Mouse (Mus musculus): ENCODE data around the gene Mdh1.

Mdh1 gene

GRCm38 (mm10) chr11:21571700-21572381 is at the start of gene Mdh1, which contains the start of gene Wdpcp:
TSS of gene Mdh1 (minus strand) at chr11:21572367.
TSS of gene Wdpcp (plus strand) at chr11:21572235.
- DNase-seq: peak; percentile 95

GRCm38 (mm10) chr11:21615915-21616314 is 43.7 kb upstream of the Mdh1 start:
- no peak for DNase-seq

GRCm38 (mm10) chr11:21602497-21602896 is 30.3 kb upstream of the Mdh1 start:
- no peak for DNase-seq

- no peak for DNase-seq
Measured at GRCm38 (mm10) chr11:21583286-21583685, 11.1 kb upstream of the Mdh1 start.

- DNase-seq: no peak
Measured at GRCm38 (mm10) chr11:21581472-21581871, 9.3 kb upstream of the Mdh1 start.

GRCm38 (mm10) chr11:21570973-21571372 is 1.2 kb downstream of the Mdh1 start:
- DNase-seq: peak; percentile 39

- DNase-seq: peak; percentile 11
Measured at GRCm38 (mm10) chr11:21570109-21570474, 2.1 kb downstream of the Mdh1 start.

- peak; percentile 62 for DNase-seq
Measured at GRCm38 (mm10) chr11:21569456-21570108, 2.6 kb downstream of the Mdh1 start.

GRCm38 (mm10) chr11:21569002-21569401 is 3.2 kb downstream of the Mdh1 start:
- no peak for DNase-seq

- DNase-seq: no peak
Measured at GRCm38 (mm10) chr11:21567733-21568132, 4.4 kb downstream of the Mdh1 start.

GRCm38 (mm10) chr11:21566934-21567333 is 5.2 kb downstream of the Mdh1 start:
- DNase-seq: no peak

- DNase-seq: no peak
Measured at GRCm38 (mm10) chr11:21564681-21565405, 7.3 kb downstream of the Mdh1 start.

- peak; percentile 33 for DNase-seq
Measured at GRCm38 (mm10) chr11:21563617-21564325, 8.4 kb downstream of the Mdh1 start.

- no peak for DNase-seq
Measured at GRCm38 (mm10) chr11:21561347-21561746, 10.8 kb downstream of the Mdh1 start.

GRCm38 (mm10) chr11:21559727-21560126 is 12.4 kb downstream of the Mdh1 start:
- DNase-seq: no peak

- DNase-seq: no peak
Measured at GRCm38 (mm10) chr11:21552049-21552448, 20.1 kb downstream of the Mdh1 start.

- no peak for DNase-seq
Measured at GRCm38 (mm10) chr11:21550222-21551173, 21.7 kb downstream of the Mdh1 start.

GRCm38 (mm10) chr11:21549754-21550153 is 22.4 kb downstream of the Mdh1 start:
- DNase-seq: no peak

- DNase-seq: no peak
Measured at GRCm38 (mm10) chr11:21549052-21549451, 23.1 kb downstream of the Mdh1 start.

GRCm38 (mm10) chr11:21547518-21547917 is 24.6 kb downstream of the Mdh1 start:
- no peak for DNase-seq

GRCm38 (mm10) chr11:21546671-21547070 is 25.5 kb downstream of the Mdh1 start:
- DNase-seq: no peak

GRCm38 (mm10) chr11:21545951-21546350 is 26.2 kb downstream of the Mdh1 start:
- DNase-seq: no peak

Measured in cerebellum, adult 8-10 months (tissue).